Mouse (Mus musculus) forebrain, embryonic 14.5 days (tissue): Measurements from ENCODE around the gene Fastk. TPM values are rescaled to one million over a fixed set of nuclear protein-coding genes. Genes with fewer than 3 reads are reported as not detected.
A peak's percentile ranks its signal among the peaks of the same experiment; 100 is the strongest.

Source experiments
- ATAC-seq: fragments of 200-750 bp; cut with Nextera tagmentation; 2 replicates; pipeline ENCODE4 v1.8.0; 2017; ENCODE audit warnings: mild to moderate bottlenecking, moderate library complexity
- DNase-seq: peaks from one replicate; pipeline ENCODE4 v3.0.0-alpha.2; 2015; ENCODE audit warnings: low spot score
- H3K27ac ChIP-seq: fragments of 300-500 bp; sonication (generic); 2 replicates; pipeline ENCODE4 v1.5.1; 2014; ENCODE audit warnings: low read depth, mild to moderate bottlenecking, control low read depth, low read length, moderate library complexity
- H3K27me3 ChIP-seq: fragments of 300-500 bp; sonication (generic); replicated peaks from 2 replicates; pipeline ENCODE4 v1.6.1; 2014; ENCODE audit warnings: low read length, control low read depth, mixed read lengths; ENCODE audit not compliant: control insufficient read depth, insufficient read depth
- H3K36me3 ChIP-seq: fragments of 300-500 bp; sonication (generic); 2 replicates; pipeline ENCODE4 v1.6.1; 2014; ENCODE audit warnings: low read length, control low read depth; ENCODE audit not compliant: control insufficient read depth, insufficient read depth
- H3K4me1 ChIP-seq: fragments of 300-500 bp; sonication (generic); 2 replicates; pipeline ENCODE4 v1.6.1; 2014; ENCODE audit warnings: antibody characterized with exemption, low read length, control low read depth; ENCODE audit not compliant: control insufficient read depth, insufficient read depth
- H3K4me2 ChIP-seq: fragments of 300-500 bp; sonication (generic); 2 replicates; pipeline ENCODE4 v1.6.1; 2014; ENCODE audit warnings: mild to moderate bottlenecking, control low read depth, low read length
- H3K4me3 ChIP-seq: fragments of 300-500 bp; sonication (generic); 2 replicates; pipeline ENCODE4 v1.5.1; 2014; ENCODE audit warnings: low read depth, low read length, control low read depth
- H3K9ac ChIP-seq: fragments of 300-500 bp; sonication (generic); 2 replicates; pipeline ENCODE4 v1.6.1; 2014; ENCODE audit warnings: mild to moderate bottlenecking, low read length, control low read depth, moderate library complexity
- H3K9me3 ChIP-seq: fragments of 300-500 bp; sonication (generic); replicated peaks from 2 replicates; pipeline ENCODE4 v1.6.1; 2016; ENCODE audit warnings: low read length, control low read depth, mixed read lengths; ENCODE audit not compliant: control insufficient read depth
- WGBS: fragments of 180-500 bp; shearing (Covaris S2); extraction: QIAGEN DNeasy Blood & Tissue Kit; methylation state at CpG from one replicate; pipeline ENCODE4 v1.1.7; 2014; 5-methylcytosine and 5-hydroxymethylcytosine counted together
- polyA plus RNA-seq: library from polyadenylated mRNA; unstranded; fragments of >200 nt; fragmentation: Nextera tagmentation; extraction: Ambion mirVana; gene quantifications from 2 replicates; pipeline ENCODE4 v1.2.1, GENCODE M21; 2014

The Fastk gene
- polyA plus RNA-seq = 89.3 and 94.3 TPM in 2 replicates

GRCm38 (mm10) chr5:24444746-24445427, at the start of gene Fastk:
Fastk (minus strand) TSS chr5:24445287.
- no peaks in the 10 kb centered on the region for H3K27me3 ChIP-seq
- peak within 1 kb of the TSS; percentile 97 for H3K4me2 ChIP-seq
- peak within 1 kb of the TSS; percentile 95 for H3K9ac ChIP-seq
- under 1% methylated on average over 59 of the region's 60 CpGs for WGBS
- peak; percentile 97 for DNase-seq
- peak within 1 kb of the TSS; percentile 85 for H3K27ac ChIP-seq
- ATAC-seq = peak; percentile 90
- peak within 1 kb of the TSS; percentile 96 for H3K4me3 ChIP-seq
- H3K9me3 ChIP-seq = no peaks in the 10 kb centered on the region
- H3K36me3 ChIP-seq = peaks cover 34% of the 10 kb centered on the region
- H3K4me1 ChIP-seq = peaks cover 18% of the 10 kb centered on the region

- Histone ChIP-seq H3K4me1 (peaks cover 30% of the 10 kb centered on the region), H3K4me3 (no peak overlapping the region), H3K27ac (no peak overlapping the region), H3K36me3 (peaks cover 77% of the 10 kb centered on the region), H3K4me2 (no peak overlapping the region), H3K9ac (no peak overlapping the region), H3K27me3 (0 out of 2 replicates have a peak, but pooled peaks cover 4% of the 10 kb centered on the region), H3K9me3 (no peaks in the 10 kb centered on the region)
- DNase-seq (no peak), ATAC-seq (no peak)
- WGBS = 87% methylated on average over 16 of the region's 16 CpGs
Measured at GRCm38 (mm10) chr5:24492546-24493285, 47.6 kb upstream of the Fastk start.

GRCm38 (mm10) chr5:24490413-24490920, 45.4 kb upstream of the Fastk start:
- no peak for ATAC-seq
- Histone ChIP-seq H3K9me3 (no peaks in the 10 kb centered on the region), H3K36me3 (peaks cover 80% of the 10 kb centered on the region), H3K27me3 (0 out of 2 replicates have a peak, but pooled peaks cover 4% of the 10 kb centered on the region), H3K27ac (no peak overlapping the region), H3K4me2 (no peak overlapping the region), H3K9ac (no peak overlapping the region), H3K4me3 (no peak overlapping the region), H3K4me1 (peaks cover 14% of the 10 kb centered on the region)
- peak; percentile 45 for DNase-seq
- WGBS = 23% methylated on average over 14 of the region's 14 CpGs

- 88% methylated on average over 5 of the region's 5 CpGs for WGBS
- ATAC-seq = no peak
- peaks cover 15% of the 10 kb centered on the region for H3K4me1 ChIP-seq
Measured at GRCm38 (mm10) chr5:24486738-24487137, 41.7 kb upstream of the Fastk start.

GRCm38 (mm10) chr5:24486097-24486496, 41.0 kb upstream of the Fastk start:
- Histone ChIP-seq H3K27ac (no peak overlapping the region), H3K9me3 (no peaks in the 10 kb centered on the region), H3K4me2 (no peak overlapping the region), H3K27me3 (no peaks in the 10 kb centered on the region), H3K9ac (no peak overlapping the region), H3K4me1 (peaks cover 20% of the 10 kb centered on the region), H3K4me3 (no peak overlapping the region), H3K36me3 (peaks cover 69% of the 10 kb centered on the region)
- DNase-seq (peak; percentile 92), ATAC-seq (no peak)
- WGBS = 1% methylated on average over 8 of the region's 8 CpGs

More at GRCm38 (mm10) chr5:24486738-24487137, 41.7 kb upstream of the Fastk start:
- DNase-seq = no peak
- no peak overlapping the region for H3K4me3 ChIP-seq
- H3K9ac ChIP-seq = no peak overlapping the region
- no peak overlapping the region for H3K27ac ChIP-seq
- H3K36me3 ChIP-seq = peaks cover 71% of the 10 kb centered on the region
- no peaks in the 10 kb centered on the region for H3K9me3 ChIP-seq
- no peaks in the 10 kb centered on the region for H3K27me3 ChIP-seq
- no peak overlapping the region for H3K4me2 ChIP-seq

GRCm38 (mm10) chr5:24484963-24485362, 39.9 kb upstream of the Fastk start:
- no peak overlapping the region for H3K27ac ChIP-seq
- H3K27me3 ChIP-seq = no peaks in the 10 kb centered on the region
- peaks cover 21% of the 10 kb centered on the region for H3K4me1 ChIP-seq
- peak overlapping the region; percentile 47 for H3K9ac ChIP-seq
- H3K36me3 ChIP-seq = peaks cover 69% of the 10 kb centered on the region
- ATAC-seq (peak; percentile 35), DNase-seq (peak; percentile 76)
- no peaks in the 10 kb centered on the region for H3K9me3 ChIP-seq
- WGBS = 4% methylated on average over 22 of the region's 22 CpGs
- H3K4me3 ChIP-seq = 0 out of 2 replicates have a peak overlapping the region, but pooled peaks have one; percentile 5
- H3K4me2 ChIP-seq = peak overlapping the region; percentile 46

- 14% methylated on average over 11 of the region's 11 CpGs for WGBS
- Histone ChIP-seq H3K9me3 (no peaks in the 10 kb centered on the region), H3K9ac (no peak overlapping the region), H3K4me3 (no peak overlapping the region), H3K27ac (no peak overlapping the region), H3K27me3 (no peaks in the 10 kb centered on the region), H3K36me3 (peaks cover 69% of the 10 kb centered on the region), H3K4me1 (peaks cover 21% of the 10 kb centered on the region), H3K4me2 (no peak overlapping the region)
- DNase-seq (peak; percentile 85), ATAC-seq (peak; percentile 27)
Measured at GRCm38 (mm10) chr5:24483326-24483725, 38.2 kb upstream of the Fastk start.

- no peak for DNase-seq
- H3K9me3 ChIP-seq = no peaks in the 10 kb centered on the region
- peaks cover 69% of the 10 kb centered on the region for H3K36me3 ChIP-seq
- H3K4me3 ChIP-seq = no peak overlapping the region
- ATAC-seq = no peak
- WGBS = 41% methylated on average over 40 of the region's 41 CpGs
- peaks cover 21% of the 10 kb centered on the region for H3K4me1 ChIP-seq
- no peaks in the 10 kb centered on the region for H3K27me3 ChIP-seq
- H3K27ac ChIP-seq = no peak overlapping the region
- H3K4me2 ChIP-seq = no peak overlapping the region
- no peak overlapping the region for H3K9ac ChIP-seq
Measured at GRCm38 (mm10) chr5:24482247-24483079, 37.4 kb upstream of the Fastk start.
